Mouse (Mus musculus) neural tube, embryonic 14.5 days (tissue): ENCODE results near the gene Ctnnbip1. TPM values are rescaled to one million over a fixed set of nuclear protein-coding genes. Genes with fewer than 3 reads are reported as not detected.

Source experiments
- ATAC-seq: fragments of 200-750 bp; cut with Nextera tagmentation; 2 replicates; pipeline ENCODE4 v1.8.0; 2017; ENCODE audit warnings: low read depth, mild to moderate bottlenecking, moderate TSS enrichment, moderate library complexity
- H3K27ac ChIP-seq: fragments of 300-500 bp; sonication (generic); 2 replicates; pipeline ENCODE4 v1.5.1; 2014; ENCODE audit warnings: low read depth, mild to moderate bottlenecking, control low read depth, low read length, moderate library complexity, mixed read lengths
- H3K27me3 ChIP-seq: fragments of 300-500 bp; sonication (generic); 2 replicates; pipeline ENCODE4 v1.6.1; 2014; ENCODE audit warnings: low read length; ENCODE audit not compliant: control insufficient read depth, insufficient read depth
- H3K36me3 ChIP-seq: fragments of 300-500 bp; sonication (generic); 2 replicates; pipeline ENCODE4 v1.6.1; 2014; ENCODE audit warnings: low read length, mixed read lengths; ENCODE audit not compliant: control insufficient read depth, insufficient read depth
- H3K4me1 ChIP-seq: fragments of 300-500 bp; sonication (generic); 2 replicates; pipeline ENCODE4 v1.6.1; 2014; ENCODE audit warnings: low read length; ENCODE audit not compliant: control insufficient read depth, insufficient read depth
- H3K4me2 ChIP-seq: fragments of 300-500 bp; sonication (generic); 2 replicates; pipeline ENCODE4 v1.6.1; 2014; ENCODE audit warnings: mild to moderate bottlenecking, low read depth, low read length, control low read depth
- H3K4me3 ChIP-seq: fragments of 300-500 bp; sonication (generic); 2 replicates; pipeline ENCODE4 v1.5.1; 2014; ENCODE audit warnings: low read depth, low read length, control low read depth, mixed read lengths
- H3K9ac ChIP-seq: fragments of 300-500 bp; sonication (generic); replicated peaks from 2 replicates; pipeline ENCODE4 v1.6.1; 2014; ENCODE audit warnings: low read depth, mild to moderate bottlenecking, control low read depth, low read length, mixed read lengths
- H3K9me3 ChIP-seq: fragments of 300-500 bp; sonication (generic); 2 replicates; pipeline ENCODE4 v1.6.1; 2016; ENCODE audit warnings: low read length; ENCODE audit not compliant: control insufficient read depth
- WGBS: fragments of 180-500 bp; shearing (Covaris S2); extraction: QIAGEN DNeasy Blood & Tissue Kit; methylation state at CpG from one replicate; pipeline ENCODE4 v1.1.7; 2014; 5-methylcytosine and 5-hydroxymethylcytosine counted together
- polyA plus RNA-seq: library from polyadenylated mRNA; unstranded; fragments of >200 nt; fragmentation: Nextera tagmentation; extraction: Ambion mirVana; gene quantifications from 2 replicates; pipeline ENCODE4 v1.2.1, GENCODE M21; 2014

The Ctnnbip1 gene
- polyA plus RNA-seq, 1 experiment from 2014 or later: 98.0 TPM

GRCm38 (mm10) chr4:149489415-149490240 is 28.4 kb upstream of the Ctnnbip1 start:
- peaks cover 51% of the 10 kb centered on the region for H3K36me3 ChIP-seq
- 97% methylated on average over 14 of the region's 14 CpGs for WGBS

GRCm38 (mm10) chr4:149491151-149491550 is 26.9 kb upstream of the Ctnnbip1 start:
- Histone ChIP-seq H3K27ac (no peak overlapping the region), H3K9ac (no peak overlapping the region), H3K36me3 (peaks cover 57% of the 10 kb centered on the region), H3K4me2 (no peak overlapping the region), H3K27me3 (no peaks in the 10 kb centered on the region), H3K4me3 (no peak overlapping the region), H3K9me3 (no peaks in the 10 kb centered on the region), H3K4me1 (0 out of 2 replicates have a peak, but pooled peaks cover 2% of the 10 kb centered on the region)
- no peak for ATAC-seq
- WGBS: 98% methylated on average over 3 of the region's 3 CpGs

More at GRCm38 (mm10) chr4:149489415-149490240, 28.4 kb upstream of the Ctnnbip1 start:
- peaks cover 6% of the 10 kb centered on the region for H3K4me1 ChIP-seq
- H3K27ac ChIP-seq: no peak overlapping the region
- H3K4me2 ChIP-seq: no peak overlapping the region
- H3K4me3 ChIP-seq: no peak overlapping the region
- no peak overlapping the region for H3K9ac ChIP-seq
- no peaks in the 10 kb centered on the region; the same call in 1 of the 2 replicates for H3K27me3 ChIP-seq
- no peak for ATAC-seq
- H3K9me3 ChIP-seq: no peaks in the 10 kb centered on the region

- ATAC-seq: peak; percentile 58; the same call in 1 of the 2 replicates
- no peaks in the 10 kb centered on the region for H3K4me1 ChIP-seq
- H3K36me3 ChIP-seq: peaks cover 39% of the 10 kb centered on the region
- 5% methylated on average over 2 of the region's 2 CpGs for WGBS
- H3K27me3 ChIP-seq: no peaks in the 10 kb centered on the region
- H3K4me2 ChIP-seq: no peak overlapping the region
- no peak overlapping the region for H3K4me3 ChIP-seq
- no peaks in the 10 kb centered on the region for H3K9me3 ChIP-seq
- peak overlapping the region; percentile 46; the same call in 1 of the 2 replicates for H3K27ac ChIP-seq
- no peak overlapping the region for H3K9ac ChIP-seq
These were observed 21.4 kb upstream of the Ctnnbip1 start for GRCm38 (mm10) chr4:149496612-149497011.

- 91% methylated on average over 8 of the region's 8 CpGs for WGBS
- H3K4me2 ChIP-seq: no peak overlapping the region
- no peak overlapping the region for H3K9ac ChIP-seq
- no peaks in the 10 kb centered on the region for H3K27me3 ChIP-seq
- ATAC-seq: no peak
- H3K36me3 ChIP-seq: peaks cover 30% of the 10 kb centered on the region
- no peaks in the 10 kb centered on the region for H3K9me3 ChIP-seq
- no peaks in the 10 kb centered on the region for H3K4me1 ChIP-seq
- H3K4me3 ChIP-seq: no peak overlapping the region
- H3K27ac ChIP-seq: no peak overlapping the region
These were observed 19.1 kb upstream of the Ctnnbip1 start for GRCm38 (mm10) chr4:149498901-149499300.

GRCm38 (mm10) chr4:149499790-149500189 is 18.2 kb upstream of the Ctnnbip1 start:
- WGBS: 76% methylated on average over 5 of the region's 5 CpGs
- peaks cover 22% of the 10 kb centered on the region for H3K36me3 ChIP-seq
- no peaks in the 10 kb centered on the region for H3K4me1 ChIP-seq
- H3K9me3 ChIP-seq: no peaks in the 10 kb centered on the region
- no peak overlapping the region for H3K4me3 ChIP-seq
- no peak overlapping the region for H3K4me2 ChIP-seq
- ATAC-seq: no peak
- no peak overlapping the region for H3K9ac ChIP-seq
- H3K27ac ChIP-seq: no peak overlapping the region
- no peaks in the 10 kb centered on the region for H3K27me3 ChIP-seq

- H3K9me3 ChIP-seq: no peaks in the 10 kb centered on the region
- H3K4me3 ChIP-seq: no peak overlapping the region
- no peaks in the 10 kb centered on the region for H3K27me3 ChIP-seq
- no peaks in the 10 kb centered on the region for H3K4me1 ChIP-seq
- H3K4me2 ChIP-seq: no peak overlapping the region
- no peak for ATAC-seq
- peaks cover 8% of the 10 kb centered on the region; the same call in 1 of the 2 replicates for H3K36me3 ChIP-seq
- WGBS: 79% methylated on average over 5 of the region's 5 CpGs
- no peak overlapping the region for H3K27ac ChIP-seq
- H3K9ac ChIP-seq: no peak overlapping the region
These were observed 13.7 kb upstream of the Ctnnbip1 start for GRCm38 (mm10) chr4:149504363-149504762.

- H3K4me2 ChIP-seq: no peak overlapping the region
- no peaks in the 10 kb centered on the region for H3K4me1 ChIP-seq
- 20% methylated on average over 3 of the region's 3 CpGs for WGBS
- no peak for ATAC-seq
- no peak overlapping the region for H3K9ac ChIP-seq
- H3K4me3 ChIP-seq: no peak overlapping the region
- H3K9me3 ChIP-seq: no peaks in the 10 kb centered on the region
- no peak overlapping the region for H3K27ac ChIP-seq
- peaks cover 5% of the 10 kb centered on the region; the same call in 1 of the 2 replicates for H3K36me3 ChIP-seq
- no peaks in the 10 kb centered on the region for H3K27me3 ChIP-seq
These were observed 13.2 kb upstream of the Ctnnbip1 start for GRCm38 (mm10) chr4:149504858-149505257.

- no peaks in the 10 kb centered on the region for H3K27me3 ChIP-seq
- no peak overlapping the region for H3K4me2 ChIP-seq
- ATAC-seq: no peak
- no peak overlapping the region for H3K27ac ChIP-seq
- WGBS: 53% methylated on average over 14 of the region's 15 CpGs
- no peaks in the 10 kb centered on the region for H3K36me3 ChIP-seq
- no peak overlapping the region for H3K4me3 ChIP-seq
- H3K9ac ChIP-seq: no peak overlapping the region
- H3K9me3 ChIP-seq: no peaks in the 10 kb centered on the region
- no peaks in the 10 kb centered on the region for H3K4me1 ChIP-seq
These were observed 12.6 kb upstream of the Ctnnbip1 start for GRCm38 (mm10) chr4:149505261-149505967.

- H3K27me3 ChIP-seq: no peaks in the 10 kb centered on the region
- WGBS: 79% methylated on average over 3 of the region's 3 CpGs
- ATAC-seq: no peak
- no peak overlapping the region for H3K4me2 ChIP-seq
- H3K27ac ChIP-seq: no peak overlapping the region
- no peaks in the 10 kb centered on the region for H3K36me3 ChIP-seq
- H3K4me3 ChIP-seq: no peak overlapping the region
- no peak overlapping the region for H3K9ac ChIP-seq
- no peaks in the 10 kb centered on the region for H3K9me3 ChIP-seq
- no peaks in the 10 kb centered on the region for H3K4me1 ChIP-seq
These were observed 11.1 kb upstream of the Ctnnbip1 start for GRCm38 (mm10) chr4:149506904-149507303.
